Mouse (Mus musculus) cerebellum, postnatal 25 days (tissue): ENCODE measurements at regions not wholly inside any gene's neighbourhood (a gene's known extent, or its start where the extent isn't known, plus 50 kb on each side); places are given as distances from the start of the nearest gene placed in this dataset.

Experiments
- DNase-seq, 2 experiments: peaks; one replicate each; pipeline ENCODE4 v3.0.0; 2021; ENCODE audit warnings: mixed read lengths in 2 of 2

DNA sequence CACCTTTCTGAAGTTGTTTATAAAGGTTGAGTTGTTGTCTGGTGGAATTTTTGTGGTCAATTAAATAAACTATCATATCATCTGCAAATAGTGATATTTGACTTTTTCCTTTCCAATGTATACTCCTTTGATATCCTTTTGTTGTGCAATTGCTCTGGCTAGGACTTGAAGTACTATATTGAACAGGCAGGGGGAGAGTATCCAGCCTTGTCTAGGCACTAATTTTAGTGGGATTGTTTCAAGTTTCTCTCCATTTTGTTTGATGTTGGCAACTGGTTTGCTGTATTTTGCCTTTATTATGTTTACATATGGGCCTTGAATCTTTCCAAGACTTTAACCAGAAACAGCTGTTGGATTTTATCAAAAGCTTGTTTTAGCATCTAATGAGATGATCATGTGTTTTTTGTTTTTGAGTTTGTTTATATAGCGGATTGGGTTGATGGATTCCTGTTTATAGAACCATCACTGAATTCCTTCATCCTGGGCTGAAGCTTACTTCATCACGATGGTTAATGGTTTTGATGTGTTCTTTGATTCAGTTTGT is 383.3 kb downstream of the Amd2 start:
- no peak for DNase-seq

DNA sequence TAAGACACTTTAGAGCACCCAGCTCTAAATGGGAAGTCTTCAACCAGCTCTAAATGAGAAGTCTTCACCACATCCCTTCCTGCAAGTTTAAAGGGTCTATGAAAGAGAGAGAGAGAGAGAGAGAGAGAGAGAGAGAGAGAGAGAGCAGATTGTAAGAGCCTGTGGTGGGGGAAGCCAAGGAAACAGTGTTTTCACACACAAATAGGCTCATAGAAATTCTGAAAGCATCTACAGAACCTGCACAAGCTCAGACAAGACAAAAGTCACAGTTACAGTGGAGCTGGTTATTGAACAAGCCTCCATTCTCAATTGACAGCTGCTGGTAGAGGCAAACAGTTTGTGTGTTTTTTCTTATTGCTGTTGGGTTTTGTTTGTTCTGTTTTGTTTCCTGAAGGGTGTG is 412.9 kb downstream of the Amd2 start:
- no peak for DNase-seq

GRCm38 (mm10) chr10:35265066-35265465 is 446.6 kb downstream of the Amd2 start:
- DNase-seq, result no peak

DNA sequence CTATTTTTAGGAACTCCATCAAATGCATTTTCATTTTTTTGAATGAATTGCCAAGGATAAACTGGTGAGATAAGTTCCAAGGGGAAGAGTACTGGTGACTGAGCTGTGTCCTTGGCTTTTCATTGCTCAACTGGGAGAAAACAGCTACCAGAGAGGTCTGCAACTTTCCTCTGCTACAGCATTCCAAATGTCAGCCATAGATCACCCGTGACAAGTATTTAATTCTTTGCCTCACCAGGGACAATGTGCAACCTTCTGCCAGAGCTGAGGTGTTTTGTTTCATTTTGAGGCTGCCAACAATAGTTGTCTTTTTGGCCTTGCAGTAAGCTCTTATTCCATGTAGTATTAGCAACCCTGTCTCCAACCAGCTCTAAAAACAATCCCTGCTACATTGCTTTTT is 475.3 kb downstream of the Amd2 start:
- DNase-seq, result no peak

DNA sequence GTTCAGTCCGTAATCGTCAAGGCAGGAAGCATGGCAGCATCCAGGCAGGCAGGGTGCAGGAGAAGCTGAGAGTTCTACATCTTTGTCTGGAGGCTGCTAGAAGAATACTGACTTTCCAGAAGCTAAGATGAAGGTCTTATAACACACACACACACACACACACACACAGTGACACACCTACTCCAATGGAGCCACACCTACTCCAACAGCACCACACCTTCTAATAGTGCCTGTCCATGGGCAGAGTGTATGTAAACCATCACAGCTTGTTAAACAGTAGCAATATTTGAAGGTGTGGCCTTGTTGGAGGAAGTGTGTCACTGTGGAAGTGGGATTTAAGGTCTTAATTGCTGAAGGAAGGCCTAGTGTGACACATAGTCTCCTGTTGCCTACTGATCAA is 476.4 kb downstream of the Amd2 start:
- peak; percentile 9 to 48 for DNase-seq

GRCm38 (mm10) chr10:35229540-35229939 is 482.2 kb downstream of the Amd2 start:
- no peak for DNase-seq
